Mouse (Mus musculus) retina, adult 2 months (tissue): ENCODE results near the gene Tmc4.
A peak's percentile ranks its signal among the peaks of the same experiment; 100 is the strongest.

Source experiments
- DNase-seq: peaks from one replicate; pipeline ENCODE4 v3.0.0-alpha.2; 2012; ENCODE audit warnings: low read depth, low spot score

Gene Tmc4

GRCm38 (mm10) chr7:3692382-3692986, 15.1 kb upstream of the Tmc4 start, which contains the start of gene Tsen34:
Gene Tsen34 (plus strand): TSS chr7:3692863.
- DNase-seq, result no peak

GRCm38 (mm10) chr7:3691919-3692318, 14.6 kb upstream of the Tmc4 start:
- no peak for DNase-seq

GRCm38 (mm10) chr7:3685400-3686187, 8.2 kb upstream of the Tmc4 start:
- no peak for DNase-seq

GRCm38 (mm10) chr7:3684698-3685097, 7.3 kb upstream of the Tmc4 start:
- DNase-seq, result no peak

GRCm38 (mm10) chr7:3683908-3684550, 6.7 kb upstream of the Tmc4 start:
- DNase-seq, result no peak

- DNase-seq, result no peak
Observed at GRCm38 (mm10) chr7:3676371-3676770, 982 bp downstream of the Tmc4 start.

GRCm38 (mm10) chr7:3675228-3675548, 2.2 kb downstream of the Tmc4 start:
- no peak for DNase-seq

GRCm38 (mm10) chr7:3674507-3675227, 2.7 kb downstream of the Tmc4 start:
- DNase-seq, result no peak

- DNase-seq, result no peak
Observed at GRCm38 (mm10) chr7:3666921-3667391, 10.4 kb downstream of the Tmc4 start.

- DNase-seq, result peak; percentile 87
Observed at GRCm38 (mm10) chr7:3665215-3666114, 11.9 kb downstream of the Tmc4 start, which contains the start of gene Leng1. Gene Leng1 (minus strand): TSS chr7:3665840.

GRCm38 (mm10) chr7:3664524-3665214, 12.7 kb downstream of the Tmc4 start:
- DNase-seq, result no peak

- no peak for DNase-seq
Observed at GRCm38 (mm10) chr7:3658578-3658977, 18.8 kb downstream of the Tmc4 start.

GRCm38 (mm10) chr7:3656966-3657365, 20.4 kb downstream of the Tmc4 start:
- no peak for DNase-seq

GRCm38 (mm10) chr7:3646641-3647040, 30.7 kb downstream of the Tmc4 start:
- no peak for DNase-seq

GRCm38 (mm10) chr7:3646188-3646587, 31.2 kb downstream of the Tmc4 start:
- no peak for DNase-seq

- no peak for DNase-seq
Observed at GRCm38 (mm10) chr7:3645488-3646025, 31.8 kb downstream of the Tmc4 start.

- DNase-seq, result peak; percentile 97
Observed at GRCm38 (mm10) chr7:3644672-3645487, 32.5 kb downstream of the Tmc4 start, which contains the start of gene Cnot3. Gene Cnot3 (plus strand): TSS chr7:3645268.

- DNase-seq, result no peak
Observed at GRCm38 (mm10) chr7:3644348-3644671, 33.0 kb downstream of the Tmc4 start.

GRCm38 (mm10) chr7:3643843-3644242, 33.5 kb downstream of the Tmc4 start:
- DNase-seq, result no peak
